Mouse (Mus musculus): Measurements from ENCODE around the gene Pnmal2.

Gene Pnmal2

DNA sequence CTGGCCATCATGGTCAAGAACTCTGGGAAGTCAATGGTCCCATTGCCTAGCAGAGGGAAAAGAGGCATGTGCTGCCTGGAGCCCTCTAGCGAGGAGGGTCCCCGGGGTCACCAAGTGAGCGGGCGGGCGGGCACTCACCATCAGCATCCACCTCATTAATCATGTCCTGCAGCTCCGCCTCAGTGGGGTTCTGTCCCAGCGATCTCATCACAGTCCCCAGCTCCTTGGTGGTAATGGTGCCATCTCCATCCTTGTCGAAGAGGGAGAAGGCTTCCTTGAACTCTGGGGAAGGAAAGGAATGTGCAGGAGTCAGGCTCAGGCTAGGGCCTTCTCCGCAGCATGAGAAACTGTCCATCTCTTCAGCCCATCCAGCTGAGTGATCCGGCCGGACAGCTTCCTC lies 27.0 kb upstream of the Pnmal2 start:
- DNase-seq: no peak

- DNase-seq: peak in 1 of 2 experiments; percentile 29
Observed at GRCm38 (mm10) chr7:16918014-16918413, 26.5 kb upstream of the Pnmal2 start.

- no peak for DNase-seq
Observed at GRCm38 (mm10) chr7:16918670-16919069, 25.8 kb upstream of the Pnmal2 start.

DNA sequence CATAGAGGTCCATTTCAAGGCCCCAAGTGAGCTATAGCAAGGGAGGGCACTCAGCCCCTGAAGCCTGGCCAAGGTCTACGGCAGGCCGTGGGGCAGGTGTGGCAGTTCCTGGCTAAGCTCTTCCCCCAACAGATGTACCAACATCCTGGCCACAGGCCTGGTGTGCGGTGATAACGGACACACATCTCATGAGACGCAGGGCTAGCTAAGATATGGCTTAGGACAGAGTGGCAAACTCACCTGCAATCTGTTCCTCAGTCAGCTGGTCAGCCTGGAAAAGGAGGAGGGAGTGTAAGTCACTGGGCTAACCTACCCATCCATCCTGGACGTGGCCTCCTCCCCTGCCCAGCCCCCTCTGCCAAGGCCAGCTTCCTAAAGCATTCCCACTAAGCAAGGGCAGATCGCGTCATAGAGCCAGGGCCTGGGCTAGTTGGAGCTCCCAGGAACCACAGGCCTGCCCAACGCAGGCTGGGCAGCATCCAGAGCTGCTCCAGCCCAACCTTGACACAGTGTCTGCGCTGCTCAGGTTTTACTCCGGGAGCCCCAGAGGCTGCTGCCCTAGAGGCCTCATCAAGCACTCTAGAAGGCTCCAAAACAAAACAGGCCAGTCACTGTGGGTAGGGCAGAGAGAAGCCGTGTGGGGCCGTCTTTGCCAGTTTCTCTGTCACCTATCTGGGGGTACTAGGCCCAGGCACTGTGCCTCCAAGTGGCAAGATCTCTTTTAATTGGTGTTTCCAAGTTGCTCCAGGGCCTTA lies 24.9 kb upstream of the Pnmal2 start:
- DNase-seq: no peak

- DNase-seq: no peak
Observed at GRCm38 (mm10) chr7:16920150-16920579, 24.3 kb upstream of the Pnmal2 start.

DNA sequence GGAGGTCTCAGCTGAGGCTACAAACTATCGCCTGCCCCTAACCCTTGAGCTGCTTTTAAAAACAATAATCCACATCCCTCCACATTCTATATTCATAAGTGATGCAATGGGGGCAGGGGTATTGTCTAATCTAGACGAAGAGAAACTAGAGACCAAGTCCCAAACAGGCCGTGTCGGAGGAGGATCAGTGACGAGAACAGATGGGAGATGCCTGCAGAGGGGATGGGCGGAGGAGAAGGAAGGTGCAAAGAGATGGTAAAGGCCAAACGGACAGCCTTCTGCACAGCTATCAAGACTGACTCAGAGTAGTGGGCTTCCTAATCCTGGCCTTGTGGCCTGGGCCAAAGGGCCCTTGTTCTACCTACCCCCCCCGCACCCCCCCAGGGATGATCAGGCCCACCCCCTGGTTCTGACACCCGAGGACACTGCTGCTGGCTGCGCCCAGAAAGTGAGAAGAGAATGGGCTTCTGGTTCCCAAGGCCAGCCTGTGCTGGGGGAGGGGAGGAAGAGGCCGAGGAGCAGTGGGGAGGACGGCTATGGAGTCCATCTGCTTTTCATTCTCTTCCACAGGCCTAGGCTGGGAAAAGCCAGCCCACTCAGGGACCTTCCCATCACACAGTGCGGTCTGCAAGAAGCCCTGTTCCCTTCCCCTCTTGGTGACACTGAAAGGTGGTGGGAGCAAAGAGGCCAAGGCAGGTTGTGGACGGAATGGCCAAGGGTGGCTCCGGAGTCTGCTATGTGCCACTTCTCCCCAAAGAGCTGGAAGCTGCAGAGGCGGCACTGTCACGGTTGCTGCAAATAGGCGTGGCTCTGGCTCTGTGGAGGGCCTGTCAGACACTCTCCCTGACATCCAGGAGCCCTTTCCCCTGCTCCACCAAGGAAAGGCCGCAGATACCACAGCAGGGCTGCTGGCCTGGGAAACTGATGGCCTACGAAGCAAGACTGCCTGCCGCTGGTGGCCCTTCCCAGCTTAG lies 23.4 kb upstream of the Pnmal2 start:
- DNase-seq: peak; percentile 44 to 56

DNA sequence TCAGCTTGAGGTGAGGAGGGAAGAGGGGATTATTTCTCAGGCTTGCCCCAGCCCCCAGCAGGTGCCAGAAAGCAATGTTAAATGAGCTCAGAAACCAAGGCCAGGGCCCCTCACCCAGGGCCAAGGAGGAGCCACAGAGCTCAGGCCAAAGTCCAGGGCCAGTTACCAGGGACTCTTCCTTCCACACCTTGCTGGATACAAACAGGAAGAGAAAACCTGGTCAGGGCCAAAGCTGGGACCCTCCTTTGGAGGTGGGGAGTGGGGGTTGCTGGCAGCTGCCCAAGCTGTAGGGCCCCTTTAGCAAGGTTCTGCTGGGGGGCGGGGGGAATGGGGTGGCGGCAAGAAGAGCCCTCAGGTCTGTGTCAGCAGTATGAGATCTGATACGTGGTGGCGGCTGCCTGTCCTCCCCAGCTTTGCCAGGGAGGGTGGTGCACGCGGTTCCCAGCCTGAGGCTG lies 22.6 kb upstream of the Pnmal2 start:
- DNase-seq: peak in 1 of 2 experiments; percentile 33

DNA sequence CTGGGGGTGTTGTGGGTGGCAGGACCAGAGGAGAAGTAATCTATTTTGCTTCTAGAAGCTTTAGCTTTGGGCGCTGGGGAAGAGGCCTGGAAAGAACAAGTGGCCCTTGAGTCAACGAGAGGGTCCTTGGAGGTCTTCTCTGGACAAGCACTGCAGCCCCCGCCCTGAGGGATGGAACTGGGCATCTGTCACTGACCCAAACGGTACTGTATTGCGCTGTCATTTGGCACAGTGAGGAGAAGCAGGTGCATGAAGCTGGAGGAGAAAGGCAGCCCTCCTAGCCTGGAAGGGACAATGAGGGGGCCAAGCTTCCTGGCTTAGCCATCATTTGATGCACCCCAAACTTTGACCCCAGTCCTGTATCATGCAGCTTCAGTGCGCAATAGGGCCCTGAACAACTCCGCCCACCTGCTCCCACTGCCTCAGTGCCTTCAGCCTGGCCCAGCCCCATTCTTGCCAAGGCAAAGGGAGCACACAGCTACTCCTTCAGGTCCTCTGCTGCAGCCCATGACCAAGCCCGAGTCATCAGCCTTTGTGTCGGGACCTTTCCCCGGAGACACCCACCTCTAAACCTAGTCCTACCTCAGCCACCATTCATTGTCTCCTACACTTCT lies 22.0 kb upstream of the Pnmal2 start:
- DNase-seq: peak; percentile 51

DNA sequence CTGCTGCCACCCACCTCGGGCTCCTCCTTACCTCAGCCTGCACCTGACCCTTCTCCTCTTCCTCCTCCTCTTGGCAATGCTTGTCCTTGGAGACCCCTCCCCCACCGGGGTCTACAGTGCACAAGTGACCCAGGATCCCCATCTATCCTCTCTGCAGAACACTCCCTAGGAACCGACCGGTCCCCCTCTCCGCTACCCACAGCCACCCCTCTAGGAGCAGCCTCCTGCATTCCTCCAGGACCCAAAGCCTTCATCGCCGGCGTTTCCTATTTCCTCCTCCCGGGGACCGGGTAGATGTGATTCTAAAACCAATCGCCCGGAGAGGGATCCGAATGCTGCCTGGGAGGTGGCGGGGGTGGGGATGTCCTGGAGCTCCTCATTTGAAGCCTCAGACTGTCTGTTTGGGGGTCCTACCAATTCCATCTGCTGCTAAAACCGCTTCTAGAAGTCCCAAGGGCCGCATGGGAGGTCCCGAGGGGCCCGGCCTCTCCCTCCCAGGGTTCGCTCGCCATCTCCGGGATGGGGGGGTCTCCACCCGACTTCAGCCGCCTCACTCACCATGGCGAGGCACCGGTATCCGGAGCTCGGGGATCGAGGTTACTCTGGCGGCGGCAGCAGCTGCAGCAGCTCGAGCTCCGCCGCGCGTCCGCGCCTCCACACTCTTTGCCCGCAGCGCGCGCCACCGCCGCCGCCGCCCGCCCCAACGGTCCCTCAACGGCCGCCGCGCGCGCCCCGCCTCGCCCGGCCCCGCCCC lies 21.0 kb upstream of the Pnmal2 start:
- peak in 1 of 2 experiments; percentile 44 for DNase-seq

GRCm38 (mm10) chr7:16924037-16924834 lies 20.2 kb upstream of the Pnmal2 start, which contains the start of gene Calm3:
Calm3 (minus strand) TSS chr7:16924114.
- DNase-seq: peak; percentile 100

- DNase-seq: no peak
Observed at GRCm38 (mm10) chr7:16928341-16928740, 16.1 kb upstream of the Pnmal2 start.

- peak; percentile 83 to 91 for DNase-seq
Observed at GRCm38 (mm10) chr7:16930850-16931249, 13.6 kb upstream of the Pnmal2 start.

- DNase-seq: peak; percentile 88 to 98
Observed at GRCm38 (mm10) chr7:16931968-16932627, 12.4 kb upstream of the Pnmal2 start.

- peak; percentile 74 to 82 for DNase-seq
Observed at GRCm38 (mm10) chr7:16932704-16933577, 11.5 kb upstream of the Pnmal2 start.

DNA sequence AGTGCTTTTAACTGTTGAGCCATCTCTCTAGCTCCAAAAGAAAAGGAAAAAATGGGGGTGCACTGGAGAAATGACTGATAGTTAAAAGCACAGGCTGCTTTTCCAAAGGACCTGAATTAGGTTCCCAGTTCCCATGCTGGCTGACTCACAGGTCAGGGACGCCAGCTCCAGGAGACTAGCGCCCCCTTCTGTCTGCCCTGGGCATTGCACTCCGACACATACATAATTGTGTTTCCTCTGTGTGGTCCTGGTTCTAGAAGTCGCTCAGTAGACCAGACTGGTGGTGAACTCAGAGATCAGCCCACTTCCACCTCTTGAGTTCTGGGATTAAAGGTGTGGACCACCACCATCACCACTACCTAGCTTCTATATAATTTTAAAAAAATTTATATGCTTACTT lies 7.2 kb upstream of the Pnmal2 start:
- no peak for DNase-seq

DNA sequence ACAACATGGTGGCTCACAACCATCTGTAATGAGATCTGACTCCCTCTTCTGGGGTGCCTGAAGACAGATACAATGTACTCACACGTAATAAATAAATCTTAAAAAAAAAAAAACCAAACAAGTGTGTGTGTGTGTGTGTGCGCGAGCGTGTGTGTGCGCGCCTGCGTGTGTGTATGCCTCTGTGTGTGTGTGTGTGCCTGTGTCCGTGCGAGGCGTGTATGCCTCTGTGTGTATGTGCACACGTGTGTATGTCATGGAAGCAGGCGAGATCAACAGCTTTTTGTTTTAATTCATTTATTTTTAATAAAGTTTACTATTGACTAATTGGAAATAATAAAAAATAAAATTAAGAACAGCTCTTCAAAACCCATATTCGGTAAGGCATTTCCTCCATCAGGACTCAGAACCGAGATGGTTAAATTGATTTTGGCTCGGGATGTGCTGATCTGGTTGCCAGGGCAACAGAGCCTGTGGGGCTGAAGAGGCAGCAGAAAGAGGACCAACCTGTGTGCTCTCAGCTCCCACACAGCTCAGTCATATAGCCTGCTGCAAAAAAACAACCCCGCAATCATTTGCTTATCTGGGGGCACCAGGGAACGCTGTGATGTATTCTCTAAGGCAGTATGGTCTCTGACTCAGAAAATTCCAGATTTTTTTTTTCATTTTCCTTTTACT lies 6.2 kb upstream of the Pnmal2 start:
- DNase-seq: peak in 1 of 2 experiments; percentile 50

DNA sequence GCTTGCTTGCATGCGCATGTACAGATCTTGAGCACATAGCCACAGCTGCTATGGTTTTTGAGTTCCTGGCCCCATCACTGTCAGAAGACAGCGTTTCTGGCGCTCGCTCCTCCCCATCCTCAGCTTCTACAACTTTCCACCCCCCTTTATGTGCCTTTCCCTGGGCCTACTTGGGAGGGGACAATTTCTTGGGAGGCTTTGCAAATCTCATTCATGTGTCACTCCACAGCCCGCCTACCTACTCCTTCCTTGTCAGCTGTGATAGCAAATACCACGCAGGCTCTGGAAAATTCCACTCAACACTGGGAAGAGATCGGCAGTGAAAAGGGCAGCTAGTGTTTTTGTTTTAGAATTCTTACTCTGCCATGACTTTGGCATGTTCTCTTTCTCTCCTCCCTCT lies 4.2 kb upstream of the Pnmal2 start:
- no peak for DNase-seq

GRCm38 (mm10) chr7:16942861-16943260 lies 1.6 kb upstream of the Pnmal2 start:
- DNase-seq: no peak

- DNase-seq: no peak
Observed at GRCm38 (mm10) chr7:16944808-16945315, 380 bp downstream of the Pnmal2 start.
